Mouse (Mus musculus) liver, embryonic 15.5 days (tissue): ENCODE results near the gene Slc34a3. TPM values are rescaled to one million over a fixed set of nuclear protein-coding genes. Genes with fewer than 3 reads are reported as not detected.

Experiments
- ATAC-seq: fragments of 200-750 bp; cut with Nextera tagmentation; 2 replicates; pipeline ENCODE4 v1.8.0; 2017; ENCODE audit warnings: moderate number of reproducible peaks, mild to moderate bottlenecking, moderate library complexity; ENCODE audit not compliant: insufficient read depth
- H3K27ac ChIP-seq: fragments of 300-500 bp; sonication (generic); replicated peaks from 2 replicates; pipeline ENCODE4 v1.5.1; 2015; ENCODE audit warnings: mild to moderate bottlenecking, inconsistent platforms
- H3K27me3 ChIP-seq: fragments of 300-500 bp; sonication (generic); 2 replicates; pipeline ENCODE4 v1.6.1; 2015; ENCODE audit warnings: mild to moderate bottlenecking, inconsistent platforms
- H3K36me3 ChIP-seq: fragments of 300-500 bp; sonication (generic); replicated peaks from 2 replicates; pipeline ENCODE4 v1.6.1; 2015; ENCODE audit warnings: moderate library complexity, mild to moderate bottlenecking, inconsistent platforms
- H3K4me1 ChIP-seq: fragments of 300-500 bp; sonication (generic); replicated peaks from 2 replicates; pipeline ENCODE4 v1.6.1; 2015; ENCODE audit warnings: inconsistent platforms
- H3K4me2 ChIP-seq: fragments of 300-500 bp; sonication (generic); 2 replicates; pipeline ENCODE4 v1.6.1; 2015; ENCODE audit warnings: moderate library complexity, mild to moderate bottlenecking, inconsistent platforms
- H3K4me3 ChIP-seq: fragments of 300-500 bp; sonication (generic); replicated peaks from 2 replicates; pipeline ENCODE4 v1.5.1; 2015; ENCODE audit warnings: mild to moderate bottlenecking, inconsistent platforms
- H3K9ac ChIP-seq: fragments of 300-500 bp; sonication (generic); 2 replicates; pipeline ENCODE4 v1.6.1; 2015; ENCODE audit warnings: moderate library complexity, mild to moderate bottlenecking, inconsistent platforms
- H3K9me3 ChIP-seq: fragments of 300-500 bp; sonication (generic); replicated peaks from 2 replicates; pipeline ENCODE4 v1.6.1; 2016; ENCODE audit warnings: inconsistent platforms
- WGBS: fragments of 180-500 bp; shearing (Covaris S2); methylation state at CpG from one replicate; pipeline ENCODE4 v1.1.7; 2015; ENCODE audit warnings: mixed read lengths; ENCODE audit not compliant: insufficient replicate concordance; 5-methylcytosine and 5-hydroxymethylcytosine counted together
- polyA plus RNA-seq: library from polyadenylated mRNA; unstranded; fragments of >200 nt; fragmentation: Nextera tagmentation; extraction: Ambion mirVana; gene quantifications from 2 replicates; pipeline ENCODE4 v1.2.1, GENCODE M21; 2015

The Slc34a3 gene
- polyA plus RNA-seq, 1 experiment from 2014 or later = not detected

GRCm38 (mm10) chr2:25246183-25247072 is 12.3 kb upstream of the Slc34a3 start, which contains the start of gene AL732309.1:
AL732309.1 (minus strand) TSS chr2:25246863.
- peaks cover 14% of the 10 kb centered on the region for H3K4me1 ChIP-seq
- 76% methylated on average over 10 of the region's 10 CpGs for WGBS
- H3K27ac ChIP-seq = no peak within 1 kb of the TSS
- H3K9ac ChIP-seq = no peak within 1 kb of the TSS
- H3K9me3 ChIP-seq = no peaks in the 10 kb centered on the region
- peaks cover 44% of the 10 kb centered on the region for H3K36me3 ChIP-seq
- peaks cover 29% of the 10 kb centered on the region for H3K27me3 ChIP-seq
- no peak for ATAC-seq
- no peak within 1 kb of the TSS for H3K4me3 ChIP-seq
- no peak within 1 kb of the TSS for H3K4me2 ChIP-seq

GRCm38 (mm10) chr2:25244144-25244543 is 10.0 kb upstream of the Slc34a3 start:
- H3K4me3 ChIP-seq = no peak overlapping the region
- 82% methylated on average over 4 of the region's 4 CpGs for WGBS
- ATAC-seq = no peak

GRCm38 (mm10) chr2:25243342-25243741 is 9.2 kb upstream of the Slc34a3 start:
- Histone ChIP-seq H3K9me3 (no peaks in the 10 kb centered on the region), H3K4me1 (peaks cover 26% of the 10 kb centered on the region), H3K4me2 (no peak overlapping the region), H3K27ac (no peak overlapping the region), H3K36me3 (peaks cover 13% of the 10 kb centered on the region), H3K4me3 (no peak overlapping the region), H3K9ac (no peak overlapping the region), H3K27me3 (peaks cover 46% of the 10 kb centered on the region)
- 68% methylated on average over 8 of the region's 8 CpGs for WGBS
- ATAC-seq = no peak

More at GRCm38 (mm10) chr2:25244144-25244543, 10.0 kb upstream of the Slc34a3 start:
- H3K9ac ChIP-seq = no peak overlapping the region
- no peaks in the 10 kb centered on the region for H3K9me3 ChIP-seq
- peaks cover 26% of the 10 kb centered on the region for H3K4me1 ChIP-seq
- H3K27ac ChIP-seq = no peak overlapping the region
- H3K4me2 ChIP-seq = no peak overlapping the region
- H3K36me3 ChIP-seq = peaks cover 21% of the 10 kb centered on the region
- H3K27me3 ChIP-seq = peaks cover 42% of the 10 kb centered on the region

GRCm38 (mm10) chr2:25242101-25242506 is 7.9 kb upstream of the Slc34a3 start, which contains the start of the genes Rnf208 and Cysrt1:
Rnf208 (plus strand) TSS chr2:25242255.
Cysrt1 (minus strand) TSS chr2:25242452.
- H3K9me3 ChIP-seq = no peaks in the 10 kb centered on the region
- 0% methylated on average over 51 of the region's 59 CpGs for WGBS
- H3K27me3 ChIP-seq = peaks cover 48% of the 10 kb centered on the region
- peak within 1 kb of the TSS; percentile 79 for H3K4me2 ChIP-seq
- peak within 1 kb of the TSS; percentile 54 for H3K4me3 ChIP-seq
- H3K36me3 ChIP-seq = peaks cover 8% of the 10 kb centered on the region; the same call in 1 of the 2 replicates
- no peak within 1 kb of the TSS for H3K9ac ChIP-seq
- ATAC-seq = no peak
- H3K27ac ChIP-seq = no peak within 1 kb of the TSS
- H3K4me1 ChIP-seq = peaks cover 26% of the 10 kb centered on the region

GRCm38 (mm10) chr2:25241438-25241775 is 7.2 kb upstream of the Slc34a3 start:
- H3K4me3 ChIP-seq = peak overlapping the region; percentile 54
- H3K27ac ChIP-seq = no peak overlapping the region
- peaks cover 29% of the 10 kb centered on the region for H3K4me1 ChIP-seq
- WGBS = 8% methylated on average over 6 of the region's 6 CpGs
- peaks cover 52% of the 10 kb centered on the region for H3K27me3 ChIP-seq
- no peak overlapping the region for H3K9ac ChIP-seq
- no peak for ATAC-seq
- peak overlapping the region; percentile 79 for H3K4me2 ChIP-seq
- peaks cover 2% of the 10 kb centered on the region; the same call in 1 of the 2 replicates for H3K36me3 ChIP-seq
- H3K9me3 ChIP-seq = no peaks in the 10 kb centered on the region

GRCm38 (mm10) chr2:25240723-25241437 is 6.7 kb upstream of the Slc34a3 start:
- peak; percentile 56 for ATAC-seq
- Histone ChIP-seq H3K27me3 (peaks cover 56% of the 10 kb centered on the region), H3K4me1 (peaks cover 30% of the 10 kb centered on the region), H3K4me2 (peak overlapping the region; percentile 79), H3K9ac (no peak overlapping the region), H3K9me3 (no peaks in the 10 kb centered on the region), H3K27ac (no peak overlapping the region), H3K36me3 (no peaks in the 10 kb centered on the region), H3K4me3 (peak overlapping the region; percentile 54)
- WGBS = 1% methylated on average over 29 of the region's 29 CpGs

- Histone ChIP-seq H3K27me3 (peaks cover 57% of the 10 kb centered on the region), H3K36me3 (no peaks in the 10 kb centered on the region), H3K4me1 (peaks cover 30% of the 10 kb centered on the region), H3K4me3 (peak overlapping the region; percentile 54; the same call in 1 of the 2 replicates), H3K27ac (no peak overlapping the region), H3K9me3 (no peaks in the 10 kb centered on the region), H3K4me2 (peak overlapping the region; percentile 79), H3K9ac (no peak overlapping the region)
- 48% methylated on average over 8 of the region's 8 CpGs for WGBS
- no peak for ATAC-seq
Measured at GRCm38 (mm10) chr2:25240310-25240709, 6.1 kb upstream of the Slc34a3 start.

GRCm38 (mm10) chr2:25239766-25240165 is 5.6 kb upstream of the Slc34a3 start:
- ATAC-seq = no peak
- Histone ChIP-seq H3K9ac (no peak overlapping the region), H3K36me3 (no peaks in the 10 kb centered on the region), H3K9me3 (no peaks in the 10 kb centered on the region), H3K4me2 (no peak overlapping the region), H3K27ac (no peak overlapping the region), H3K27me3 (peaks cover 62% of the 10 kb centered on the region), H3K4me1 (peaks cover 30% of the 10 kb centered on the region), H3K4me3 (no peak overlapping the region)
- WGBS = 76% methylated on average over 3 of the region's 3 CpGs

GRCm38 (mm10) chr2:25238106-25238505 is 3.9 kb upstream of the Slc34a3 start:
- peaks cover 44% of the 10 kb centered on the region for H3K4me1 ChIP-seq
- no peak overlapping the region for H3K27ac ChIP-seq
- peaks cover 53% of the 10 kb centered on the region for H3K27me3 ChIP-seq
- no peak overlapping the region for H3K4me2 ChIP-seq
- ATAC-seq = no peak
- no peaks in the 10 kb centered on the region for H3K9me3 ChIP-seq
- H3K9ac ChIP-seq = no peak overlapping the region
- H3K4me3 ChIP-seq = no peak overlapping the region
- H3K36me3 ChIP-seq = no peaks in the 10 kb centered on the region

GRCm38 (mm10) chr2:25237522-25237921 is 3.4 kb upstream of the Slc34a3 start:
- no peak overlapping the region for H3K4me3 ChIP-seq
- no peaks in the 10 kb centered on the region for H3K9me3 ChIP-seq
- no peak for ATAC-seq
- H3K9ac ChIP-seq = no peak overlapping the region
- H3K27me3 ChIP-seq = peaks cover 53% of the 10 kb centered on the region
- no peak overlapping the region for H3K27ac ChIP-seq
- 51% methylated on average over 4 of the region's 4 CpGs for WGBS
- H3K4me2 ChIP-seq = no peak overlapping the region
- peaks cover 45% of the 10 kb centered on the region for H3K4me1 ChIP-seq
- no peaks in the 10 kb centered on the region for H3K36me3 ChIP-seq

GRCm38 (mm10) chr2:25236614-25237013 is 2.5 kb upstream of the Slc34a3 start, which contains the start of gene Rnf224:
Rnf224 (minus strand) TSS chr2:25236787.
- no peak for ATAC-seq
- Histone ChIP-seq H3K9ac (no peak within 1 kb of the TSS), H3K27ac (no peak within 1 kb of the TSS), H3K36me3 (no peaks in the 10 kb centered on the region), H3K9me3 (no peaks in the 10 kb centered on the region), H3K27me3 (peaks cover 46% of the 10 kb centered on the region), H3K4me1 (peaks cover 36% of the 10 kb centered on the region), H3K4me3 (no peak within 1 kb of the TSS), H3K4me2 (no peak within 1 kb of the TSS)
- WGBS = 35% methylated on average over 8 of the region's 8 CpGs
